Mouse (Mus musculus) CH12.LX (cell line): ENCODE data around the gene Aldh8a1. TPM values are rescaled to one million over a fixed set of nuclear protein-coding genes. Genes with fewer than 3 reads are reported as not detected.

Experiments
- DNase-seq: peaks from one replicate; pipeline ENCODE4 v3.0.0-alpha.2; 2013; ENCODE audit errors: extremely low read depth
- H3K27ac ChIP-seq: 2 replicates; pipeline ENCODE4 v1.5.1; 2012; ENCODE audit warnings: low read depth, mild to moderate bottlenecking, control low read depth, moderate library complexity; ENCODE audit not compliant: insufficient read depth
- H3K27me3 ChIP-seq: replicated peaks from 2 replicates; pipeline ENCODE3; 2012; ENCODE audit warnings: inconsistent platforms
- H3K36me3 ChIP-seq, 2 experiments: replicated peaks in 1 of 2; 2 replicates each; pipeline versions ENCODE3 to v1.6.1; 2012; ENCODE audit warnings: inconsistent platforms in 1 of 2, low read length in 1 of 2, mild to moderate bottlenecking in 1 of 2, mixed read lengths in 1 of 2, moderate library complexity in 1 of 2; ENCODE audit not compliant: control insufficient read depth in 1 of 2, insufficient read depth in 1 of 2
- H3K4me1 ChIP-seq, 2 experiments: 2 replicates each; pipeline ENCODE4 v1.6.1; 2012; ENCODE audit warnings: inconsistent platforms in 1 of 2, moderate library complexity in 1 of 2; ENCODE audit not compliant: insufficient read depth in 2 of 2, control insufficient read depth in 1 of 2
- H3K4me2 ChIP-seq: 2 replicates; pipeline ENCODE4 v1.6.1; 2012; ENCODE audit warnings: low read depth, mild to moderate bottlenecking, control low read depth; ENCODE audit not compliant: poor library complexity, insufficient read depth, severe bottlenecking
- H3K4me3 ChIP-seq, 3 experiments: fragments of 150-350 bp in 1 of 3; sonication (generic) in 1 of 3; replicated peaks in 1 of 3; 2 replicates each; pipeline versions ENCODE3 to v1.5.1; 2011 to 2012; ENCODE audit warnings: low read depth in 2 of 3, low read length in 2 of 3, mild to moderate bottlenecking in 2 of 3, moderate library complexity in 2 of 3, control low read depth in 1 of 3, improper control_type of control experiment in 1 of 3, inconsistent platforms in 1 of 3, mixed read lengths in 1 of 3; ENCODE audit not compliant: poor library complexity in 1 of 3
- H3K79me2 ChIP-seq: replicated peaks from 2 replicates; pipeline ENCODE4 v1.6.1; 2012; ENCODE audit warnings: mild to moderate bottlenecking, moderate library complexity; ENCODE audit not compliant: control insufficient read depth, poor library complexity, insufficient read depth, severe bottlenecking; ENCODE audit errors: extremely low read depth
- H3K9ac ChIP-seq: 2 replicates; pipeline ENCODE4 v1.6.1; 2012; ENCODE audit warnings: low read depth, mild to moderate bottlenecking, control low read depth, moderate library complexity; ENCODE audit not compliant: insufficient read depth
- H3K9me3 ChIP-seq: replicated peaks from 2 replicates; pipeline ENCODE3; 2012; ENCODE audit warnings: low read length, inconsistent platforms, mixed read lengths
- CHD1 ChIP-seq: IDR thresholded peaks from 2 replicates; pipeline ENCODE4 v1.6.1; 2012; ENCODE audit warnings: low read depth, low read length, improper control_type of control experiment, inconsistent platforms
- CTCF ChIP-seq, 2 experiments: IDR thresholded peaks in 1 of 2; conservative IDR thresholded peaks in 1 of 2; 2 replicates each; pipeline ENCODE4 v1.5.1; 2011 to 2012; ENCODE audit warnings: low read depth in 2 of 2, low read length in 2 of 2, improper control_type of control experiment in 1 of 2, inconsistent platforms in 1 of 2, mild to moderate bottlenecking in 1 of 2, moderate library complexity in 1 of 2
- ETS1 ChIP-seq: conservative IDR thresholded peaks from 2 replicates; pipeline ENCODE4 v1.6.1; 2012; ENCODE audit warnings: low read depth, mild to moderate bottlenecking, inconsistent platforms, low read length, improper control_type of control experiment, moderate library complexity
- IRF4 ChIP-seq: IDR thresholded peaks from 2 replicates; pipeline ENCODE4 v1.6.1; 2014; ENCODE audit warnings: low read depth, mild to moderate bottlenecking, inconsistent platforms, low read length, improper control_type of control experiment
- JUN ChIP-seq: IDR thresholded peaks from 2 replicates; pipeline ENCODE4 v1.6.1; 2011; ENCODE audit warnings: low read depth, mild to moderate bottlenecking, low read length, improper control_type of control experiment, moderate library complexity; ENCODE audit not compliant: insufficient read depth
- JUND ChIP-seq: conservative IDR thresholded peaks from 2 replicates; pipeline ENCODE4 v1.6.1; 2011; ENCODE audit warnings: low read depth, low read length, improper control_type of control experiment
- KAT2A ChIP-seq: IDR thresholded peaks from 2 replicates; pipeline ENCODE4 v1.6.1; 2012; ENCODE audit warnings: low read length, improper control_type of control experiment, inconsistent platforms; ENCODE audit not compliant: insufficient replicate concordance
- MAFK ChIP-seq: IDR thresholded peaks from 2 replicates; pipeline ENCODE4 v1.6.1; 2011; ENCODE audit warnings: low read length, improper control_type of control experiment; ENCODE audit not compliant: insufficient replicate concordance
- MEF2A ChIP-seq: IDR thresholded peaks from 2 replicates; pipeline ENCODE4 v1.6.1; 2014; ENCODE audit warnings: low read depth, mild to moderate bottlenecking, inconsistent platforms, low read length, improper control_type of control experiment, borderline replicate concordance
- MYC ChIP-seq: IDR thresholded peaks from 2 replicates; pipeline ENCODE4 v1.6.1; 2011; ENCODE audit warnings: low read depth, mild to moderate bottlenecking, improper control_type of control experiment, low read length
- NELFE ChIP-seq: IDR thresholded peaks from 2 replicates; pipeline ENCODE4 v1.6.1; 2011; ENCODE audit warnings: low read depth, low read length, improper control_type of control experiment
- PAX5 ChIP-seq: IDR thresholded peaks from 2 replicates; pipeline ENCODE4 v1.6.1; 2012; ENCODE audit warnings: low read length, inconsistent platforms, mixed read lengths
- POLR2A ChIP-seq: IDR thresholded peaks from 2 replicates; pipeline ENCODE4 v1.6.1; 2011; ENCODE audit warnings: low read depth, mild to moderate bottlenecking, improper control_type of control experiment, low read length
- POLR2AphosphoS2 ChIP-seq: IDR thresholded peaks from 2 replicates; pipeline ENCODE4 v1.6.1; 2011; ENCODE audit warnings: low read depth, low read length, improper control_type of control experiment
- RAD21 ChIP-seq: IDR thresholded peaks from 2 replicates; pipeline ENCODE4 v1.6.1; 2011; ENCODE audit warnings: low read depth, mild to moderate bottlenecking, low read length, improper control_type of control experiment, moderate library complexity
- SIN3A ChIP-seq: IDR thresholded peaks from 2 replicates; pipeline ENCODE4 v1.6.1; 2012; ENCODE audit warnings: low read length, improper control_type of control experiment, inconsistent platforms
- SMC3 ChIP-seq: IDR thresholded peaks from 2 replicates; pipeline ENCODE4 v1.6.1; 2011; ENCODE audit warnings: low read depth, low read length, improper control_type of control experiment
- TBP ChIP-seq: conservative IDR thresholded peaks from 2 replicates; pipeline ENCODE4 v1.6.1; 2011; ENCODE audit warnings: low read depth, low read length, improper control_type of control experiment
- TCF12 ChIP-seq: IDR thresholded peaks from 2 replicates; pipeline ENCODE4 v1.6.1; 2014; ENCODE audit warnings: low read depth, mild to moderate bottlenecking, inconsistent platforms, low read length, improper control_type of control experiment
- ZC3H11A ChIP-seq: IDR thresholded peaks from 2 replicates; pipeline ENCODE4 v1.6.1; 2012; ENCODE audit warnings: low read depth, mild to moderate bottlenecking, inconsistent platforms, low read length, improper control_type of control experiment
- ZKSCAN1 ChIP-seq: IDR thresholded peaks from 2 replicates; pipeline ENCODE4 v1.6.1; 2012; ENCODE audit warnings: low read depth, inconsistent platforms, low read length, improper control_type of control experiment, borderline replicate concordance
- dilution Hi-C: fragments of 300-500 bp; cut with MboI; formaldehyde crosslinking; loops from 2 replicates; pipeline ENCODE4 v1.14.3; 2020; ENCODE audit warnings: low sequenced_read_pairs; ENCODE audit not compliant: extremely low pct_unique_long_range_greater_than_20kb, extremely low pct_ligation_motif_present
- in situ Hi-C: fragments of 300-500 bp; cut with MboI; formaldehyde crosslinking; loops from 3 replicates; pipeline ENCODE4 v1.14.3; 2019; ENCODE audit warnings: low sequenced_read_pairs, low pct_ligation_motif_present, low pct_unique_long_range_greater_than_20kb, mixed read lengths
- polyA plus RNA-seq: library from polyadenylated mRNA; unstranded; fragments of >175 nt; gene quantifications from 2 replicates; pipeline ENCODE4 v1.2.1, GENCODE M21; 2012; ENCODE audit warnings: low read depth; ENCODE audit not compliant: insufficient read length
- total RNA-seq, 2 experiments: library from RNA; depleted of rRNA; stranded (reverse); fragments of 300-350 nt in 1 of 2; fragments of >200 nt in 1 of 2; gene quantifications; 2 replicates each; pipeline ENCODE4 v1.2.3; 2012 to 2014

The Aldh8a1 gene
- total and polyA plus RNA-seq, 3 experiments, result 0.08 to 0.11 TPM; not detected in 1

- dilution Hi-C loops, result no loop called here
These were observed 4.8 kb upstream of the Aldh8a1 start for GRCm38 (mm10) chr10:21372271-21372670.

DNA sequence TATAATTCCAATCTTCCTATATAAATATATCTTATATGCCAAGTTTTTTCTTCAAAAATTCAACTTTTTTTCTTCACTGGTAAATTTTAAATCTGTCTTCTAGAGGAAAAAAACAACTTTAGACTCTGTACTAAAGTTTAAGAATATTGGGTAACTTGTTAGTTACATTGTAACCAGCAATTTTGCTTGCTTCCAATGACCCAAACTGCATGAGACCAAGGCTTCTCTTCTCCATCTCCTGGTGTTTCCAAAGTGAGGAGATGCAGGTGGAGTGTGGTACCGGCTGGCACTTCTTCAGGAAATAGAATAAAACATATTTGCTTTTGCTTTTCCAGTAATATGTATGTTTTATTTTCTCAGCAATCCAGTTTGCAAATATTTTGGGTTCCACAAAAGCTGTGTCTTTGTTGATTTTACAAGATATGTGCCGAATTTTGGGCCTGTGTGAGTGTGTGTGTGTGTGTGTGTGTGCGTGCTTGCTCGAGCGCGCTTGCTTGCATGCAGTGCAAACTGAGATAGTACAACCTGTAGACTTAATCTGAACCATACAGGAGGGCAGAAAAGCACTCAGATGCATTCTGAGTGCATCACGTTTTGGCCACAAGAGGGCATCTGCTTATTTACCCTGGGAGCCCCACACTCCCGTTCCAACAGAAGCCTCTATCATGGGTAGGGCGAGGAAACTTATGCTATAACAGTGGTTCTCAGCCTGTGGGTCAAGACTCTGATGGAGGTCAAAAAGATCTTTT, 1.3 kb downstream of the Aldh8a1 start:
- H3K4me1 ChIP-seq, result peaks cover 5 to 21% of the 10 kb centered on the region in 2 experiments
- in situ Hi-C loops, result loop anchor here (25.0 kb wide), 1 partner anchor 234 kb away; no protein-coding TSS in a partner anchor
- no peak overlapping the region for H3K9ac ChIP-seq
- H3K4me2 ChIP-seq, result no peak overlapping the region
- no peaks in the 10 kb centered on the region for H3K36me3 ChIP-seq
- peak; percentile 56 for DNase-seq
- H3K9me3 ChIP-seq, result no peaks in the 10 kb centered on the region
- no peak overlapping the region for H3K4me3 ChIP-seq
- dilution Hi-C loops, result no loop called here
- no peaks in the 10 kb centered on the region for H3K27me3 ChIP-seq
- no peaks in the 10 kb centered on the region for H3K79me2 ChIP-seq
- no peak overlapping the region for H3K27ac ChIP-seq
- peak; percentile 31 for TF ChIP-seq RAD21
- no peak for TF ChIP-seq MAFK
- TF ChIP-seq IRF4, result no peak
- peak; percentile 37 to 71; a peak in 3 of 4 replicates for TF ChIP-seq CTCF (conservative IDR thresholded peaks at IDR 0.05 in 1 of 2, IDR thresholded peaks at IDR 0.05 in 1 of 2; ENCODE audit: low read depth in 2 of 2, low read length in 2 of 2)
- TF ChIP-seq KAT2A, result no peak
- peak; percentile 51 for TF ChIP-seq SMC3
- TF ChIP-seq POLR2AphosphoS2, result no peak
- TF ChIP-seq JUND, result no peak
- no peak for TF ChIP-seq CHD1

More at GRCm38 (mm10) chr10:21372271-21372670, 4.8 kb upstream of the Aldh8a1 start:
- TF ChIP-seq POLR2A (no peak), SIN3A (no peak), JUND (no peak), ETS1 (no peak), ZKSCAN1 (no peak), MYC (no peak), TCF12 (no peak), POLR2AphosphoS2 (no peak), IRF4 (no peak), TBP (no peak), NELFE (no peak), CTCF (conservative IDR thresholded peaks at IDR 0.05 in 1 of 2, IDR thresholded peaks at IDR 0.05 in 1 of 2; ENCODE audit: low read depth in 2 of 2, low read length in 2 of 2) (no peak), MEF2A (no peak), ZC3H11A (no peak), PAX5 (no peak), KAT2A (no peak), JUN (no peak)
- in situ Hi-C loops, result no loop called here
- Histone ChIP-seq H3K9me3 (peaks cover 2% of the 10 kb centered on the region), H3K27ac (no peak overlapping the region), H3K4me1 (peaks cover 12 to 60% of the 10 kb centered on the region in 2 experiments), H3K4me2 (no peak overlapping the region; the same call in 1 of the 2 replicates), H3K4me3 (no peak overlapping the region), H3K27me3 (no peaks in the 10 kb centered on the region), H3K9ac (no peak overlapping the region), H3K79me2 (no peaks in the 10 kb centered on the region), H3K36me3 (peaks cover 23 to 37% of the 10 kb centered on the region in 2 experiments)
- no peak for DNase-seq
